Mouse (Mus musculus) brown adipose tissue, adult 24 weeks (tissue): ENCODE results near the gene Myl3. TPM values are rescaled to one million over a fixed set of nuclear protein-coding genes. Genes with fewer than 3 reads are reported as not detected.

Experiments used
- H3K27ac ChIP-seq: fragments of 200-500 bp; replicated peaks from 2 replicates; pipeline ENCODE4 v1.5.1; 2012; ENCODE audit warnings: low read depth, mild to moderate bottlenecking, low read length
- H3K4me1 ChIP-seq: fragments of 200-500 bp; 2 replicates; pipeline ENCODE4 v1.6.1; 2012; ENCODE audit warnings: low read length, mixed read lengths; ENCODE audit not compliant: control insufficient read depth, insufficient read depth, insufficient read length
- H3K4me3 ChIP-seq: fragments of 200-500 bp; 2 replicates; pipeline ENCODE4 v1.5.1; 2012; ENCODE audit warnings: low read depth, mild to moderate bottlenecking, low read length, moderate library complexity; ENCODE audit not compliant: insufficient read depth
- polyA plus RNA-seq: library from polyadenylated mRNA; stranded (reverse); fragments of >200 nt; gene quantifications from 2 replicates; pipeline ENCODE4 v1.2.4, GENCODE M21; 2012; ENCODE audit not compliant: missing spikeins, insufficient read depth, insufficient read length

Gene Myl3
- polyA plus RNA-seq, 1 experiment: 23.5 TPM

GRCm38 (mm10) chr9:110742951-110743455 is 1.3 kb downstream of the Myl3 start:
- Histone ChIP-seq H3K4me3 (peak overlapping the region; percentile 97), H3K4me1 (no peaks in the 10 kb centered on the region), H3K27ac (peak overlapping the region; percentile 66; the same call in 1 of the 2 replicates)

GRCm38 (mm10) chr9:110743456-110744323 is 2.0 kb downstream of the Myl3 start:
- Histone ChIP-seq H3K4me3 (peak overlapping the region; percentile 97), H3K4me1 (no peaks in the 10 kb centered on the region), H3K27ac (peak overlapping the region; percentile 52)

DNA sequence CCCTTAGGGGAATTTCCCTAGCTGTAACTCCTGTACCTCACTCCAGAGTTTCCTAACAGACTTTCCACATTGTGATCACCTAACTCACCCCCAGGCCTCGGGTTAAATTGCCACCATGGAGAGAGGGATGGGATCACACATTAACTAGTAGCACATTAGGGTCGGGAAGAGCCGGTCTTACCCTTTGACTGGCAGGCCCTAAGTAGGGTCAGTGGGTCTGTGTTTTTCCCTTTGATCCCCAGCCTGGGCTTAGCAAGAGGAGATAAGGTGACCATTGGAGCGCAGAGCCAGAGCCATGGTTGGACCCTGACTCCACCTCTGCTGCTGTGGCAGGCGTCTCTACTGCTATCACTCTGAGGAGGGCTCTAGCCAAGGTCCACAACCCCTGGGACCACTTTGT is 4.1 kb downstream of the Myl3 start:
- H3K4me1 ChIP-seq: 0 out of 2 replicates have a peak, but pooled peaks cover 2% of the 10 kb centered on the region
- H3K27ac ChIP-seq: no peak overlapping the region
- H3K4me3 ChIP-seq: no peak overlapping the region

DNA sequence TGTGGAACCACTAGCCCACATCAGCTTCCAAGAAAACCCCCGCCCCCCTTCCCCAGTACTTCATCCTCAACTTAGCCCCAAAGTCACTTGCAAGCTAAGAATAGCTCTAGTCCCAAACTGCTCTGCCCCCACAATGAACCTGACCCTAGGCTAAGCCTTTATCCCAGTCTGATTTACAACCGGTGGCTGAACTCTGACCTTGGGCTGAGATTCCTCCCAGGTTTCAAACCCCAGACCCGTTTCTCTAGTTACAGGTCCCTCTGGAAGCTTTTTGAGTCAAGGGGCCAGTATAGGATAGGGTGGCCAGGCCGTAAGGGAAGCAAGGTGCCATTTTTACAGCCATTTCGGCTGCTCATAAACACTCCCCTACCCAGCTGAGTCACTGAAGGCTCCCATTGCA is 4.6 kb downstream of the Myl3 start:
- H3K27ac ChIP-seq: no peak overlapping the region
- no peak overlapping the region for H3K4me3 ChIP-seq
- peaks cover 6% of the 10 kb centered on the region; the same call in 1 of the 2 replicates for H3K4me1 ChIP-seq

DNA sequence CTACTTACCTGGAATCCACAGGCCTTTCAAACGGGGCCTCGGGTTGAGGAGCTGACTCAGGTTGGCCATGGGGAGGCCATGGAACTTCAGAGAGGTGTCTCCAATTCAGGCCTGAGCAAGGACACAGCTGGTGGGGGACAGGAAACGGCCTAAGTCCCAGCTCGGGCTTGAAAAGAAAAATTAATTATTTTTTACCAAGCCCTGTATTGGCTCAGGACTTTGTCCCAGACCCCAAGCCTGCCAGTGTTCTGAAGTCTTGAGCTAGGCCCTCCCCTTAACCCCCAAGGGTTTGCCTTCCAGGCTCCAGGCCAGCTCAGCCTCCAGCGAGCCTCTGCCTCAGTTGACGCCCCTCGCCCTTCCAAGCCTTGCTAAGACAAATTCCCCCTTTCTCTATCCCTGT is 5.3 kb downstream of the Myl3 start, which contains the start of gene Pth1r:
Gene Pth1r, minus strand, starts transcription at position 185 of the 400 bp plus-strand sequence.
- peaks cover 13% of the 10 kb centered on the region; the same call in 1 of the 2 replicates for H3K4me1 ChIP-seq
- no peak within 1 kb of the TSS for H3K4me3 ChIP-seq
- no peak within 1 kb of the TSS for H3K27ac ChIP-seq

- H3K4me3 ChIP-seq: no peak overlapping the region
- peaks cover 16% of the 10 kb centered on the region; the same call in 1 of the 2 replicates for H3K4me1 ChIP-seq
- H3K27ac ChIP-seq: no peak overlapping the region
Measured at GRCm38 (mm10) chr9:110748451-110748850, 6.8 kb downstream of the Myl3 start.

- Histone ChIP-seq H3K4me1 (peaks cover 16% of the 10 kb centered on the region; the same call in 1 of the 2 replicates), H3K27ac (peak overlapping the region; percentile 82), H3K4me3 (no peak overlapping the region)
Measured at GRCm38 (mm10) chr9:110750404-110751187, 8.9 kb downstream of the Myl3 start.

DNA sequence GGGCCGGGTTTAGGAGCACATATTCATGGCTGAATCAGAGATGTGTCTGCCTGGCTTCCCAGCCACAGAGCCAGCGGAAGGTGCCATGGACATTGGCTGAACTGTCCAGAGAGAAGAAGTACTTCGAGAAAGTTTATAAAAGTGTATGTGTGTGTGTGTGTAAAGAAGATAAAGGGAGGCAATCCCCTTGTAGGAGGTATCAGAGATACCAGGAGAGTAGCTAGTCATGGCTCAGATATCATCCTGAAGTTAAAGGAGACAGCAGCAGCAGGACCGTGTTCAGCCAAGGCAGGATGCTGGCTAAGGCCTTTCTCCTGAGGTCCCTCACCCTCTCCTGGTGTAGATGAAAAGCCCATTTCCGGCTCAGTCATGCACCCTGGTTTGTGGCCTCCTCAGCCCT is 9.8 kb downstream of the Myl3 start:
- Histone ChIP-seq H3K4me1 (peaks cover 16% of the 10 kb centered on the region; the same call in 1 of the 2 replicates), H3K27ac (peak overlapping the region; percentile 82), H3K4me3 (no peak overlapping the region)

DNA sequence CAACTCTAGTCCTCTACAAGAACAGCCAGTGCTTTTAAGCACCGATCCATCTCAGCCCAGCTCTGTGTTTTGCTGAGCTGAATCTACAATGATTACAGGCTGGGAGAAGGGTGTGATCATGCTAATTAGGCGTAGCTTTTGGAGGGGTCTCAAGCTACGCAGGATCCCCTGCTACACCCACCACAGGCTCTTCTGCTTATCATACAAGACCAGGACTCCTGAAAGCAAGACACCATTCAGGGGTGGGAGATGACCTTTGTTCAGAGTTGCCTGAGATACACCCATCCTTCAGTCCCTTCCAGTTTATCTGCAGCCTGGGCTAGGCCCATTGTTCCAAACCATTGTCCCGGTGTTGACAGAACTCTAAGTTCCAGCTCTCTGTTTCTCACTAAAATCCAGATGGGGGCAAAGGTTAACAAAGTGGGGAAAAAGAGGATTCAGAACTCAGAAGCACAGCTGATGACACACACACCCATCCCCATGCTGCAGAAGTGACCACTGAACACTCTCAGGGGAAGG is 11.3 kb downstream of the Myl3 start:
- H3K27ac ChIP-seq: peak overlapping the region; percentile 91
- peaks cover 19% of the 10 kb centered on the region; the same call in 1 of the 2 replicates for H3K4me1 ChIP-seq
- no peak overlapping the region for H3K4me3 ChIP-seq

DNA sequence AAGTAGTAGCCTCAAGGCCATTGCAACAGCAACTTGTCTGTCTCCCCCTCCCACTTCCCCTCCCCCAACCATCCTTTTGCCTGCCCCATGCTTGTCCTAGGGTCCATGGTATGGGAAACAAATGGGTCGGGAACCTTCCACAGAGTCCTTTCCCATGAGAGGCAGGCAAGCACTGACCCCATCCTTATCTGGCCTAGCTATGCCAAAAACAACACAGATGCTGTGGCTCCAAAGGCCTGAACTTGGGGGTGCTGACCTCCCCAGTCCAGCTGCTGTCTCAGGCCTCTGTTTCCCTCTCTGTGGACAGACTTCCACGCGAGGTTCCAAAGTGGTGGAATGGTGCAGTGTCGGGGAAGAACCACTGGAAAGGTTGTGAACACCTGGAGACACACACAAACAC is 12.1 kb downstream of the Myl3 start:
- no peak overlapping the region; the same call in 1 of the 2 replicates for H3K27ac ChIP-seq
- H3K4me3 ChIP-seq: no peak overlapping the region

GRCm38 (mm10) chr9:110757816-110758215 is 16.2 kb downstream of the Myl3 start:
- no peak overlapping the region for H3K27ac ChIP-seq
- H3K4me1 ChIP-seq: peaks cover 12% of the 10 kb centered on the region; the same call in 1 of the 2 replicates
- H3K4me3 ChIP-seq: no peak overlapping the region

More for the DNA sequence above, 12.1 kb downstream of the Myl3 start:
- peaks cover 25% of the 10 kb centered on the region; the same call in 1 of the 2 replicates for H3K4me1 ChIP-seq

DNA sequence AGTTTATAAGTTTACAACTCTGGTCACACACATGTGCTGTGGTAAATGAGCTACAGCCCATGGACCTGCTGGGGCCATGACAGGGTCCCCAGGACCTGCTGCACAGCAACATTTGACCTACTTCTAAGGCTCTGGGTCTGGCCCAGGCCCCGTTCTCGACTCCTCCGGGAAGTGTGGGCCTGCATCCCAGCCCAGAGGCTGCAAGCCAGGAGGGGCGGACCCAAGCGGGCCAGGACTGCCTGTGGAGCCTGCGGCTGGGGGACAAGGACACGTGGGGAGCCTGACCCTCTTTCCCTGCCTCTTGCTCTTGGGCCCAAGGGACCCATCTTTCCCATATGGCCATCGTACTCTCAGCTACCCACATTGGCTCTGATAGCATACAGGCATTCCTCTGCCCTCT is 16.9 kb downstream of the Myl3 start:
- Histone ChIP-seq H3K4me3 (no peak overlapping the region), H3K4me1 (peaks cover 9% of the 10 kb centered on the region; the same call in 1 of the 2 replicates), H3K27ac (no peak overlapping the region)

GRCm38 (mm10) chr9:110759265-110759664 is 17.6 kb downstream of the Myl3 start:
- Histone ChIP-seq H3K4me1 (peaks cover 9% of the 10 kb centered on the region; the same call in 1 of the 2 replicates), H3K27ac (no peak overlapping the region), H3K4me3 (no peak overlapping the region)

- Histone ChIP-seq H3K4me3 (no peak overlapping the region), H3K27ac (no peak overlapping the region), H3K4me1 (peaks cover 12% of the 10 kb centered on the region)
Measured at GRCm38 (mm10) chr9:110760886-110761285, 19.2 kb downstream of the Myl3 start.

DNA sequence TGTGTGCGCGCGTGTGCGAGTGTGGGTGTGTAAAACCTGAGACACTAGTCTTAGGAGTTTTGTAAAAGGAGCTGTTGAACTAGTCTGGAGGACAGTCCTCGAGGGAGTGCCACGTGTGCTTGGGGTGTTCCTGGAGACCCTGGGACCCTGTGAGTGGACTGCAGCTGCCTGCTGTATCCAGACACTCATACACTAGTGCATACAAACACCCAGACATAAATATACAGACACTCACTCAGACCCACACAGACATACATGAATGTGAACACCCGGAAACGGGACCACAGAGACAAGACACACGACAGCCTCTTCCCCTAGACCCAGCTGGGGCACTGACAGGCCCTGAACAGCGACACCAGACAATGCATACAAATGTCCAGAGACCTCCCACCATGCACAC is 21.1 kb downstream of the Myl3 start:
- H3K27ac ChIP-seq: no peak overlapping the region
- no peak overlapping the region for H3K4me3 ChIP-seq
- H3K4me1 ChIP-seq: peaks cover 12% of the 10 kb centered on the region
